Mouse (Mus musculus) MN1 (cell line): ENCODE data around the gene Bola2.

Experiments
- DNase-seq: peaks from one replicate; pipeline ENCODE4 v3.0.0-alpha.2; 2016; ENCODE audit warnings: low spot score

The Bola2 gene

DNA sequence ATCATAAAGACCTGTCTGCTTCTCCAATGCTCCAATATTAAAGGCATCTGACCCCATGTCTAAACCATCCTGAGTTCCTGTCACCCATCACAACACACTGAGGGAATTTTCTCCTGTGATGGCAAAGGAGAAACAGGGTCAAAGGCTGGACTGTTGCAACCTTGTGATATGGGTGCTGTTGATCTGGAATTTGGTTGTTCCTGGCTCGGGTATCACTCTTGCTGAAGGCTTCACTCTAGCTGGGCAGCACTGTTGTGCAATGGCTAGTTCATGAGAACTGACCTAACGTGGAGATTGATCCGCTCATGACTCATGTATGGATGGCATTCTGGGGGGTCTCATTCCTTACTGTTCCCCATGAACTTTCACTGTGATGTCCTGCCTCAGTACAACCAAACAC lies 6.2 kb upstream of the Bola2 start:
- DNase-seq: no peak

DNA sequence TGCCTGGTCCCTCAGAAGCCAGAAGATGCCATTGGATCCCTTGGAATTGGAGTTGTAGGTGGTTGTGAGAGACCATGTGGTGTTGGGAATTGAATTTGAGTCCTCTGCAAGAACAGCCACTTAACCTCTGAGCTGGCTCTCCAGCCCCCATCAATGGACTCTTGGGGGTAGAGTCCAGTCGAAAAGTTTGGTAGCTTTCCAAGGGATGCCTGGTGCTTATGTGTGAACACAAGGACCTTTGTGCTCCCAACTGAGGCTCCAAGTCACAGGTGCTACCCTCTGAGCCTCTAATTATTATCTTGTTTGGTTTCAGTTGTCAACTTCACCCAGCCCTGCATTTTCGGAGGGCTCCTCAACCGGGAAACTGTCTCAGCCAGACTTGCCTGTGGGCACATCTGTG lies 4.5 kb upstream of the Bola2 start:
- DNase-seq: no peak

DNA sequence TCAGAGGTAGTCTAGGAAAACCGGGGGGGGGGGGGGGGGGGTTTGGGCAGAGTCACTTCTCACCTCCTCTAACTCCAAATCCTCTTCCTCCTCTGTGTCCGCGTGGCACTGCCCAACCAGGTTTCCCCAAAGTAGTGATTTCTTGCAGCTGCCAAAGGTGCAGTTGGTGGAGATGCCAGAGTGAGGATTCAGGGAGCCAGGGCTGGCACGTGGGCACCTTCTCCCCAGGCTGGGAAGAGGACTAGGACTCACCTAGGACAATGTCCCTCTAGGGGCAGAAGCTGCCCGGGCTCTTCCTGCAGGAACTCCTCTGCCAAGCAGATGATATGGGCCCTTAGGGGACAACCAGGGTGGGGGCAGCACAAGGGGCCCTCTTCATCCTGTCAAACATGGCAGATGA lies 3.5 kb upstream of the Bola2 start:
- no peak for DNase-seq

DNA sequence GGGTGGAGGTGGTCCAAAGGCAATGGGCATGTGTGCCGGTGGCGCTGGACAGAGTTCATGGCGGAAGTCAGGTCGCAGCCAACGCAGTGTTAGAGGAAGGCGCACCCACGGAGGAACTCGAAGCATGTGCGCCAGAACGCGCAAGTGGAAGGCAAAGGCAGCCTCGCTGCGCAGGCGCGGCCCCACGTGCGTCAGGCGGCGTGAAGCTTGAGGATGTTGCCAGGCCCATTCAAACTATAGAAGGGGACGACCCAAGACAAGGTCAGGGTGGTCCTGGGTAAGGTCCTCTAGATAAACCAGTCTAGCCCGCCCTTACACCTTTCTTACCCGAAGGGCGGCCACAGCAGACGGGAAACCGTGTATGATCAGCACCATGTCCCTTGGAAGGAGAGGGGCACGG lies 2.8 kb upstream of the Bola2 start:
- no peak for DNase-seq

DNA sequence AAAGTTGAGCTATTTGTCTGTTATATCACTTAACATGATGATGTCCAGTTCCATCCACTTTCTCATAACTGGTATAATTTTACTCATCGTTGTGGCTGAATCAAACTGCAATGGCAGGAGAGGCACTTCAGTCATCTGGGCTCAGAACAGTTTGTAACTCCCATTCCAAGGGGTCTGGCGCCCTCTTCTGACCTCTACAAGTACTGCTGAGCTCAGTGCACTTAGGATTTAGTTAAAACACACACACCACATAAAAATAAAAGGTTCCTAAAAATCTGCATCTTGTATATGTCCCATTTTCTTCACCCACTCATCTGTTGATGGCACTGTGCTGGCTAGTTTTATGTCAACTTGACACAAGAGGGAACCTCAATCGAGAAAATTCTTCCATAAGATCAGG lies 1.9 kb upstream of the Bola2 start:
- DNase-seq: peak; percentile 90

DNA sequence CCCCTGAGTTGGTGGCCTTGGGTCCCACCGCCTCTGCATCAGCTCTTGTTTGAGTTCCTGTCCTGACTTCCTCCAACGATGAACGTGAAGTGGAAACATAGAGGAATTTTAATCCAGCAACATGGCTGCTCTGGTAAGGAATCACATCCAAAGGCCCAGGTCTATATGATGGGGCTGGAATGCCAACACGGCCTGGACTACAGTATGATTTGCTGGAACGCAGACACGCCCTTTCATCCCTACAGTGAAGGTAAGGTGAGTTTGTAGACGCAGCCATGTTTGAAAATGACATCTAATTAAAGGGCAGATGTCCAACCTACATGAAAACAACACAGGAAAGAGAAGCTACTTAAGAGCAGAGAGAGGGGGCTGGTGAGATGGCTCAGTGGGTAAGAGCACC lies 1.4 kb upstream of the Bola2 start:
- DNase-seq: no peak

DNA sequence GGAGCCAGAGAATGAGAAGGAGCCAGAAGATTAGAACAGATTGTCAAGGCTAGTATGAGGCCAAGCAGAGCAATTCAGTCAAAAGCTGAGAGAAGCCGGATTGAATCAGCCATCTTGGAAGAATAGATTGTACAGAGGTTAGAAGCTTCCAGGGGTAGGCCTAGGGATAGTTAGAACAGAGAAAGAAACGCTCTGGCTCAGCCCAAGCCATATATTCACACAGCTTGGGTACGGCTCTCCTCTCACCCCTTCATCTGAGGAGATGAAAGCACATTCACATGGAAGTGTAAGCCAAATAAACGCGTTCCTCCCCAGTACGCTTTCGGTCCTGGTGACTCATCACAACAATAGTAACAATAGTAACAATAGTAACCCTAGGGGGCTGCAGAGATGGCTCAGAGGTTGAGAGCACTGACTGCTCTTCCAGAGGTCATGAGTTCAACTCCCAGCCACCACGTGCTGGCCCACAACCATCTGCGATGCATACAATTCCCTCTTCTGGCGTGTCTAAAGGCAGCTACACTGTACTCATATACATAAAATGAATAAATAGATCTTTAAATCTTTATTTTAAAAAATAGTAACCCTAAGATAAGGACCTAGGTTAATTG lies 655 bp upstream of the Bola2 start:
- DNase-seq: no peak

DNA sequence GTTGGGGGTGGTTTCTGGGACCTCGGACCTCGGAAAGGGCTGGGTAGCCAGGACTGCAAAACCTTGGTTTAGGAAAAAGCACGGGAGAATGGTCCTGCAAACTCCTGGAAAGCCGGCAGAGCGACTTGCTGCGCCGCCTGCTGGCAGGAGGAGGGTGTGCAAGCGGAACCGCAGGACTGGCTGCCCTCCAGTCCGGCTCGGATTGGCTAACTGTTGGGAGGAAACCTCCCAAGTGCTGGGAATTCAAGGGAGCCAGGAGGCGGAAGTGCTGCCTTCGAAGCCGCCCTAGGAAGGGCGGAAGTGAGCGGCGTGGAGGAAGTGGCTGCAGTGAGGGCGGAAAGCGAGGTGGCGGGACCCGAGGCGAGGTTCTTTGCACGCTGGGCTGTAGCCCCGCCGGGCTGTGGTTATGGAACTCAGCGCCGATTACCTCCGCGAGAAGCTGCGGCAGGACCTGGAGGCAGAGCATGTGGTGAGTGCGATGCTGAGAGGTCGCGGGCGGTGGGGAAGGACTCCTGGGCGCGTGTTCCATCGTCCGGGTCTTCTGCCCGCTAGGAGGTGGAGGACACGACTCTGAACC lies 518 bp downstream of the Bola2 start, which contains the start of gene Slx1b:
TSS of gene Slx1b (minus strand) at position 154 of the 577 bp plus-strand sequence.
- DNase-seq: peak; percentile 98

DNA sequence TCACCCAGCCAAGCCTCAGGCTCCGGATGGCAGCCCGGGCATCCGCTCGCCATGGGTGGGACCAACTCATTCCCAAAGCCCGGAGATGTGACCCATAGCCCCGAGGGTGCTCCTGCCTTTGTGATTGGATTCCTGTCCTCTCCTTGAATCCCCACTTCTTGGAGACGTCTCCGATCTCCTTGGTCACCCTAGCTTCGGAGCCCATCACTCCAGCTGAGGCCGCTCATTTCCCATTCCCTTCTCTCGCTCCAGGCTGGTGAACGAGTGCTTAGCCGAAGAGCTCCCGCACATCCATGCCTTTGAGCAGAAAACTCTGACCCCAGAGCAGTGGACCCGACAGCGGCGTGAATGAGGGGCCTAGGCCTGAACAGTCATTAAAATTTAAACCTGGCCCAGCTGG lies 1.1 kb downstream of the Bola2 start:
- no peak for DNase-seq

DNA sequence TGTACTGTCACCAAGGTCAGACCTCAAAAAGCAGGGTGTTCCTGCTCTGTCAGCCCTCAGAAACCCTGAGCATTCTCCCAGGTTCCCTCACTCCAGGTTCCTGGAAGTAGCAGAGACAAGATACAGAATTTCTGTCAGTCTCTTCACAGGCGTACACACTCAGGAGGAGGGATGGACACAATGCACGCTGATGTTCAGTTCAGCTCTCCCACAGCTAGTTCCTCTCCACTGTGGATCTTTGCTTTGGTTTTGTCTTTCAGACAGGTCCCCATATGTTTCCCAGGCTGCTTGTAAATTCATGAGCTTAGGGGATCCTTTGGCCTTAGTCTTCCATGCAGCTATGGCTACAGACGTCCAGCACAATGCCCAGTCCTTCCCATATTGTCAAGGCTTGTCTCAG lies 1.7 kb downstream of the Bola2 start:
- no peak for DNase-seq

DNA sequence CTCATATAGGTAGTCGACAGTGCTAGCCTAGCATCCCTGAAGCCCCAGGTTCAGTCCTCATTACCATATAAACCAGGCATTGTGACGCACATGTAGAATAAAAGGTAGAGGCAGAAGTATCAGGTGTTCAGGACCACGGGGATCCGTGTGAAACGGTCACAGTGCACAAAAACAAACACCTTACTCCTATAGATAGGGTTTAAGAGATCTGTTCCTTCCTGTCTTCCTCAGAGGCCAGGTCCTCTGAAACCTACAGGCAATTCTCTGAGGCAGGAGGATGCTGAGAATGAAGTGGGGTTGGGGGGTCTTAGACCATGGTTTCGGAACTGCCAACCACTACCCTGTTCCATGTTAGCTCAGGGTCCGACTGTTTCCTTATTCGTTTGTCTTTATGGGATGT lies 2.6 kb downstream of the Bola2 start:
- no peak for DNase-seq

DNA sequence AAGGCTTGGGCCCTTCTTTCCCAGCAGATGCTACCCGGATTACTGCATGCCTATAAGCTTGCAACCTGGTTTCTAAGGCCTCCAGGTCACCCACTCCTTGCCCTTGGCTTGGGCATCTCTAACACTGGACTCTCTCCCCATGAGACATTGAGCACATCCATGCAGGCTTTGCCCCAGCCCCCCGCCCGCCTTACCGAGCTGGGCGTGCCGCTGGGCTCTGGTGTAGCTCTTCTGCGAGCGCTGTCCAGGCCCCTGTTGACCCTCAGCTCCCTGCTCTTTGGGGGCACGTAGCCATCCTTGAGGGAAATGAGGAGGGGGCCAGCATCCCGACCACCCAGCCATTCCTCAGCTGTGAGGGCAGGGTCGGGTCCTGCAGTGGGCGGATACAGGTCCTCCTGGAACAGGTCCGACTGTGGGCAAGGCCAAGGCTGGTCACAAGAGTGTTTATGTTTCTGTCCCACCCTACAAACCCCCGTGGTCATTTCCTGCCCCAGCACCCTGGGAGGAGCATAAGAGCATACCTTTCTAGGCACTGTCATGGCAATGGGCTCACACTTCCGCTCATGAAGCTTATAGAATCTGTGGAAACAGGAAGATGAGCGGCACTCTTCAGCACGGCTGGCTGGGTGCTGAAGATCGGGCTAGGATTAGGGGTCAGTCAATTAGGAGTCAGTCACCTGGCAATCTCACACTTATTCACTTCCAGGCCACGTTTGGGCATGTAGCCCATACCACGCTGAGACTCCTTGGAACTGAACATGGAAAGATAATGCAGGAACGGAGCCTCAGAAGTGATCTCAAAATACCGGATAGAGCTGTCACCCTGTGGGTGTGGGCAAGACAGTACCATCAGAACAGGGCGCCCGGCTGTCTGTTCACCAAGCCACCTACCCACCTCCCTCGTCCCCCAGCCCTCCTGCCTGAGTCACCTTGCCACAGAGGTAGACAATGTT lies 5.1 kb downstream of the Bola2 start:
- DNase-seq: no peak

DNA sequence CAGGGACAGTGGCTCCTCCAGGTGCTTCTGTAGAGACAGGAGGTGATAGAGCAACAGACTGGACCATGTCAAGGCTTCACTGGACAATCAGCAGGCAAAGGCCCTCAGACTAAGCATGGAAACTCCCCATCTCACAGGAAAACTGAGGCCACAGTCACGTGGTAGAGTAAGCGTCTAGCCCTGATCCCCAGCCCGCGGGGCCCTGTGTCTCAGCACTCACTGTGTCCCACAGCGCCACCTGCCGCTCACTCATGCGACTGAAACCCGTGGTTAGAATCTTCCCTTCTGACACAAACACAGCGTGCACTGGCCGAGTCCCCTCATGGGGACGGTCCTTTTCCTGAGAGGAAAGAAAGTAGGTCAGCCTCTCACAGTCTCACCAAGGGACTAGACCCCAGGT lies 5.9 kb downstream of the Bola2 start:
- DNase-seq: peak; percentile 90

DNA sequence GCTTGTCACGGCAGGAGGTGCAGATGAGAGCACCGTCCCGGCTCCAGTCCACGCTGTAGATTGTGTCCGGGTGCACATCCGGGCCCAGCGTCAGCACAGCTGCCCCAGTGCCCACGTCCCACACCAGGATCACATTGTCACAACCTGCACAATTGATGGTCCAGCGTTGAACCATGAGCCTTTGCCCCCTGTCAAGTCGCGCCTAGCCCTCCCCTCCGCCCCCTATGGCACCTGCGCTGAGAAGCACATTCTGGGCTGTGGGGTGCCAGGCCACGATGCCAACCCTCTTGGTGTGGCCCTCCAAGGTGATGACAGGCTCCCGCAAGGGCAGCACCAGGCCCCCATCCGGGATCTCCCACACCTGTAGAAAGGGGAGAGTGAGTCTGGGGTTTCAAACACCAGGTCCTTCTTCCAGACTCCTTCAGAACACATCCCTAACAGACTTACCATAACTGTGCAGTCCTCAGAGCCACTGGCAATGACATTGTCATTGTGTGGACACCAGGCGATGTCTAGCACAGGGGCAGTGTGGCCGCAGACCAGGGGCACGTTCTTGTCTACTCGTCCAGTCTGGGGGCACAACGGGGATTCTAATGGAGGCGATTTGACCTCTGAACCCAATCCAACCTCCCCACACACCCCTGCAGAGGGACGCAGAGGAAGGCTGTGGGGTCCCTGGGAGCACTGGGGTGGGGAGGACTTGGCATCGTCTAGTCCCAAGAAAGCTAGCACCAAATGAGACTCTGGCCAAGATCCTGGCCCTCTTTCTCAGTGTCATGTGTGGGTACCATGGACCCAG lies 6.6 kb downstream of the Bola2 start:
- no peak for DNase-seq

DNA sequence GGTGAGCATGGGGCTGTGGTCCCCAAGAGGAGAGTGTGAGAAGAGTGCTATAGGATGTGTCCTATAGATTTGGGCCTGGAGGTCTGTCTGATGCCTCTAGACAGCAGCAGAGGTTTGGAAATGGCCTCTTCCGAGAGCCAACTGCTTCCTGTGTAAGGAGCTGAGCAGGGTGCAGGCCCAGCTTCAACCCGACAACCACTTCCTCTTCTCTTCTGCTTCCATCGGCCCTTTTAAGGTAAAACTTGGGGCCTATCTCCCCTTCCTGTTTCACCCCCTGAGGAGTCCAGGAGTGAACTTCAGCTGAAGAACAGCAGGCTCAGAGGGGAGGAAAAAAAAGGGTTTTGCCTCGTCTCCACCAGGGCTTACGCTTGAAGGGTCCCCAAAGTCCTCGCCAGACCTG lies 7.2 kb downstream of the Bola2 start:
- DNase-seq: no peak

DNA sequence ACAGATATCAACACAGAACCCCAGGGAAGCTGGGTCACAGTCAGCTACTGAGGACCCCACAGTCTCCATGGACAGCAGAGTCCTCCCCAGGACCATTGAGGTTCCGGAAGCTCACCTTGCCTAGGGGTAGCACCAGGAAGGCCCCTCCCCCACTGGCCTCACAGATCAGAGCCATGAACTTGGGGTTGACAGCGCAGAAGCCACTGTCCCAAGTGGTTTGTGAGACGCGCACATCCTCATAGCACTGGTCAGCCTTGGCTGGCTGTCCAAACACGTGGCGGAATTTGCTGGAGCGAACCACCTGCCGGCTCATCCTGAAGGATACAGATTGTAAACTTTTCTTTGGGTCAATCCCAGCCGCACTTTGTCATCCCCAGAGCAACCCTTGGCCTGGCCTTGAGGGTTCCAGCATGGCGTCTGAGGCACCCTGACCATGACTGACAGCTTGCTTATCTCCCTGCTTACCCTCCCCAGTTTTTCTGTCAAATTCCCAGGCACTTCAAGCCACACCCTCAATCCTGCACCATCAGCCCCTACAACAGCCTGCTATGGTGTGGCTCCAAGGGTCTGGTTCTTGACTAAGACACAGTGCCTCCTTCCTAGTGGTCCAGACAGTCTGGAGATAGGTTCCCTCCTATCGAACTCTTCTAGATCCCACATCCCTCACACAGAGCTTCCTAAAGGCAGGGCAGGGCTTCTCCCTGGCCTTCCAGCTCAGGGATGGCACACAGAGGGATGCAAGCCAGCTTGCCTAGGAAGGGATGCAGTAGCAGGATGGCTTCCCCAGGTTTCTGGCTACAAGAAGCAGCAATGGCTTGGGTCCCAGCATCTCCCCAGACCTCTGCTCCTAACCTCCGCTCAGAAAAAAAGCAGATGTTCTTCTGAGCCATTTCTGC lies 7.9 kb downstream of the Bola2 start:
- DNase-seq: no peak

DNA sequence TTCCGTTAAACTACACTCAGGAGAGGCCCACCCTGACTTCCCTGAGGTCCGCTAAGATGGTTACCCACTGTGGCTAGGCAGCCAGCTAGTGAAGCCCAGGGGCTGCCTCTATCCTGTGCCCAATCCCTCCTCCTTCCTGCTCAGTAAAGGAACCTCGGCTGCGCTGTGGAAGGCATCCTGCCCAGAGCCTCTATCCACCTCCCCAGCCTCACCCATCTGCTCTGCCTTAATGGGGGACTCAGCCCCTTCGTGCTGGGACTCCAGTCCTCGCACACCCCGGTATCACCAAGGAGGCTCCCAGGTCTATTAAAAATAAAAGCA lies 8.5 kb downstream of the Bola2 start:
- DNase-seq: no peak

DNA sequence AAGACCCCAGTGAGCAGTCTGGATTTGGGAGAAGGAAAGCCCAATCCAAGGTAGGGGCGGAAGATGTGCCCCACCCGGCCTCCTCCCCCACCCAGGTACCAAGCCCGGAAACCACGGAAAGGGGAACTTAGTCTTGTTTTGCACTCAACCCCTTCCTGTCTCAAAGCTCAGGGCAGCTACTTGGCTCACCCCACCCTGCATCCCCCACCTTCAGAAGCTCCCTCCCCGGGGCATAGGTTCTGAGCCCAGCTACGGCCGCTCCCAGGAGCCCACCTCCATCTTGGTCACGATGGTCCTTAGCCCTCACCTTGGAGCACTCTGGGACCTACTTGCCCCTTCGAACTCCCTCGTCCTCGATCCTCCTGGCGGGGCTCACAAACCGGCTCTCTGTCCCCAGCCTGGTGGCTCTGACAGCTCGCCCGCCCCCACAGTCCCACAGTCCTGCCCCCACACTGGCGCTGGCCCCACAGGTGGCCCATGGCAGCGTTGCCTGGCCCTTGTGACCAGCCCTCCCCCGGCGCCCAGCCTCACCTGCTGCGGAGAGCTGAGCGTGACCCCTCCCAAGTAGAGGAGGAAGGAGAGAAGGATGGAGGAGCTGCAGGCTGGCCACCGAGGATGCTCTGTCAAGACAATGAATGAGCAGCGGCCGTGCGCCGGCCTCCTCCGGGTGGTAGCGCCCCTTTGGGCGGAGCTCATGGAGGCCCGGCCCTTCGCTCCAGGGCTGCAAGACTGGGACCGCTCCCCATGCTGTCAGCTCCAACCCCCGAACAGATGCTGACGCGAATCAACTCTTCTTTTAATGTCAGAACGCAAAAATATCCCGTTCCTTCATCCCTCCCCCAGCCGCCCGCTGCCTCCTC lies 9.2 kb downstream of the Bola2 start:
- DNase-seq: peak; percentile 86

DNA sequence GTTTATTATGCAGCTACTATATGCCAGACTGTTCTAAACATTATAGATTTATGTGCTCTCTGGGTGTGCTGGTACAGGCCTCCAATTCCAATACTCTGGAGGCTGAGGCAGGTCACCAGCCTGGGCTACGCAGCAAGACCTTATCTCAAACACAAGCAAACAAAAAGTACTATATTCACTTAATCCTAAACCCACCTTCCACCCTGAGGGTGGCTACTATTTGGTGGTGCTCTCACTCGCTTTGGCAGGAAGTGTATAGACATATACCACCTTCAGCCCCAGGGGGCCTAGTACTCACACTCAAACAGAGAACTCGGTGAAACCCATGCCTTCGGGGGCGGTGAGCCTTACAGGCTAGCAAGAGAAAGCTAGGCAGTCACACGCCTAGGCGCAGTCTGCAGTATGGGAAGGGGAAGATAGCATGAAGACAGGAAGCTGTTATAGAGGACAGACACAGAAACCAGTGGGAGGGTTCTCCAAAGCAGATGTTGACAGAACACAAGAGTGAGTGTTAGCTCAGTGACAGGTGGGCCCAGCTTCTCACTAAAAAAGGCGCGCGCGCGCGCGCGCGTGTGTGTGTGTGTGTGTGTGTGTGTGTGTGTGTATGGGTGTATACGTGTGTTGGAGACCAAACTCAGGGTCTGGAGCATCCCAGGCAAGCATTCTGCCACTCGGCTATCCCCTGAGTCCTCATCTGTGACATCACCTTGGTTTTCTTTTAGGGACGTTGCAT lies 12.4 kb downstream of the Bola2 start, which contains the start of gene Coro1a:
TSS of gene Coro1a (minus strand) at position 346 of the 733 bp plus-strand sequence.
- no peak for DNase-seq
